Mouse (Mus musculus) liver, adult 2 months (tissue): ENCODE results near the gene Mllt6.

Experiments used
- CTCF ChIP-seq: fragments of 200-500 bp; IDR thresholded peaks from 2 replicates; pipeline ENCODE4 v1.5.1; 2011; ENCODE audit warnings: low read depth, low read length, control low read depth
- POLR2A ChIP-seq: fragments of 200-500 bp; IDR thresholded peaks from 2 replicates; pipeline ENCODE4 v1.6.1; 2011; ENCODE audit warnings: low read length, control low read depth; ENCODE audit not compliant: insufficient read depth; ENCODE audit errors: extremely low read depth

- no peak for TF ChIP-seq POLR2A
- TF ChIP-seq CTCF, result no peak
Observed at GRCm38 (mm10) chr11:97657184-97657945, 5.8 kb upstream of the Mllt6 start.
